Mouse (Mus musculus) neural tube, embryonic 15.5 days (tissue): ENCODE measurements around the gene Pnpla7. TPM values are rescaled to one million over a fixed set of nuclear protein-coding genes. Genes with fewer than 3 reads are reported as not detected.
A peak's percentile ranks its signal among the peaks of the same experiment; 100 is the strongest.
"Not testable (repeated sequence)": the region's sequence is repeated elsewhere in the genome, so short reads cannot be mapped to it uniquely, and the experiment has no call there.

Experiments
- ATAC-seq: fragments of 200-750 bp; cut with Nextera tagmentation; 2 replicates; pipeline ENCODE4 v1.8.0; 2017; ENCODE audit warnings: mild to moderate bottlenecking, moderate TSS enrichment, moderate library complexity; ENCODE audit not compliant: low FRiP score
- H3K27ac ChIP-seq: fragments of 300-500 bp; sonication (generic); replicated peaks from 2 replicates; pipeline ENCODE4 v1.5.1; 2015; ENCODE audit warnings: mild to moderate bottlenecking, inconsistent platforms
- H3K27me3 ChIP-seq: fragments of 300-500 bp; sonication (generic); replicated peaks from 2 replicates; pipeline ENCODE4 v1.6.1; 2015; ENCODE audit warnings: inconsistent platforms
- H3K36me3 ChIP-seq: fragments of 300-500 bp; sonication (generic); 2 replicates; pipeline ENCODE4 v1.6.1; 2015; ENCODE audit warnings: inconsistent platforms
- H3K4me1 ChIP-seq: fragments of 300-500 bp; sonication (generic); 2 replicates; pipeline ENCODE4 v1.6.1; 2015; ENCODE audit warnings: inconsistent platforms
- H3K4me2 ChIP-seq: fragments of 300-500 bp; sonication (generic); 2 replicates; pipeline ENCODE4 v1.6.1; 2015; ENCODE audit warnings: inconsistent platforms, mild to moderate bottlenecking, moderate library complexity
- H3K4me3 ChIP-seq: fragments of 300-500 bp; sonication (generic); replicated peaks from 2 replicates; pipeline ENCODE4 v1.5.1; 2015; ENCODE audit warnings: mild to moderate bottlenecking, inconsistent platforms
- H3K9ac ChIP-seq: fragments of 300-500 bp; sonication (generic); replicated peaks from 2 replicates; pipeline ENCODE4 v1.6.1; 2015; ENCODE audit warnings: mild to moderate bottlenecking, inconsistent platforms
- H3K9me3 ChIP-seq: fragments of 300-500 bp; sonication (generic); replicated peaks from 2 replicates; pipeline ENCODE4 v1.6.1; 2016; ENCODE audit warnings: inconsistent platforms
- WGBS: fragments of 180-500 bp; shearing (Covaris S2); methylation state at CpG from one replicate; pipeline ENCODE4 v1.1.7; 2015; ENCODE audit warnings: mixed read lengths; 5-methylcytosine and 5-hydroxymethylcytosine counted together
- polyA plus RNA-seq: library from polyadenylated mRNA; unstranded; fragments of >200 nt; fragmentation: Nextera tagmentation; extraction: Ambion mirVana; gene quantifications from 2 replicates; pipeline ENCODE4 v1.2.1, GENCODE M21; 2015

Gene Pnpla7
- polyA plus RNA-seq, 1 experiment from 2014 or later: 2.8 TPM

DNA sequence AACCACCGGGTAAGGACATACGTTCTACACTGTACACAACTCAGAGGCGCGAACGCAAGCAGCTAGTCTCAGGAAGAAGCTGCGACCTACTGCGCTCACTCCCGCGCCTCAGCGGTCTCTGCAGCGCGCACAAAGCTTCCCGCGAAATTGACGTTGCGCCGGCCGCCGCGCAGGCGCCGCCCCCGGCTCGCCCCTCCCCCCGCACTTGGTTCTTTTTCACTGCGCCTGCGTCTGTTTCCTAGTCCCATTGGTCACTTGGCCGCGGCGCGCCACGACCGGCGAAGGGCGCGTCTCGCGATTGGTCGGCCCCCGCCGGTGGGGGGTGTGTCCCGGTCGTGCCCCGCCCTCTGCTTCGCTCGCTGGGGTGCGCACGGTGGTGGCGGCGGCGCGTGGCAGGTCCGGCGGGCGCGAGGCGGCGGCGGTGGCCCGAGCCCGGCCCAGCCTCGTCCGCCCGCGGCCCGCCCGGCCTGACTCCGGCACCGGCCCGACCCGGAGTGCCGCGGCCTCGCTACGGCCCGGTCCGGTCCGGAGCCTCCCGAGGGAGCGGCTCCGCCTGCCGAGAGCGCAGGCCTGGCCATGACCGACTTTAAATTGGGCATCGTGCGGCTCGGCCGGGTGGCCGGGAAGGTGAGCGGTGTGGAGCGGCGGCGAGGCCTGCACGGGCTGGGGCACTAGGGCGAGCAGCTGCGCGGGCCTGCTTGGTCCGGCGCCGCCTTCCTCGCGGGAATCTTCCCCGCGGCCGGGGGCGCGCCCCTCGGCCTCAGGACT lies 26.2 kb upstream of the Pnpla7 start, which contains the start of gene Zmynd19:
Zmynd19 (plus strand) TSS at position 372 of the 768 bp plus-strand sequence.
- Histone ChIP-seq H3K27me3 (no peaks in the 10 kb centered on the region), H3K9ac (peak within 1 kb of the TSS; percentile 85), H3K4me1 (peaks cover 22% of the 10 kb centered on the region), H3K36me3 (peaks cover 29% of the 10 kb centered on the region), H3K4me3 (peak within 1 kb of the TSS; percentile 66), H3K9me3 (no peaks in the 10 kb centered on the region), H3K4me2 (peak within 1 kb of the TSS; percentile 91), H3K27ac (peak within 1 kb of the TSS; percentile 72)
- WGBS: under 1% methylated on average over 79 of the region's 108 CpGs
- ATAC-seq: peak; percentile 98

DNA sequence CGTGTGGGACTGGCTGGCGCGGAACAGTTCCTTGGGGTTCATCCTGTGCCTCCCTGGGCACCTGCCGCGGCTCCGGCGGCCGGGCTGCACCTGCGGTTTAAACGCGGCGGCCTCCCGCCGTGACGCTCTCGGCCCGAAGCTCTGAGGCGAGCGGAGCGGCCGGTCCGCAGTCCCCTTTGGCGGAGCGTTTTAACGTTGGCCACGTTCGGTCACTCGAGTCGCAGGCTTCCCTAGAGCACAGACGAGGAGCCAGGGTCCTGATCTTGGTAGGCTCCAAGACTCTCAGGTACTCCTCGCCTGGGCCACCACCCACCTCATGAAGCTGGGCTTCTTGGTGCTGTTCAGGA lies 25.7 kb upstream of the Pnpla7 start:
- Histone ChIP-seq H3K36me3 (peaks cover 34% of the 10 kb centered on the region), H3K4me1 (peaks cover 22% of the 10 kb centered on the region), H3K4me2 (peak overlapping the region; percentile 91), H3K27me3 (no peaks in the 10 kb centered on the region), H3K27ac (peak overlapping the region; percentile 66; the same call in 1 of the 2 replicates), H3K9ac (peak overlapping the region; percentile 85), H3K4me3 (peak overlapping the region; percentile 66), H3K9me3 (no peaks in the 10 kb centered on the region)
- WGBS: under 1% methylated on average over 25 of the region's 31 CpGs
- ATAC-seq: peak; percentile 8; the same call in 1 of the 2 replicates

DNA sequence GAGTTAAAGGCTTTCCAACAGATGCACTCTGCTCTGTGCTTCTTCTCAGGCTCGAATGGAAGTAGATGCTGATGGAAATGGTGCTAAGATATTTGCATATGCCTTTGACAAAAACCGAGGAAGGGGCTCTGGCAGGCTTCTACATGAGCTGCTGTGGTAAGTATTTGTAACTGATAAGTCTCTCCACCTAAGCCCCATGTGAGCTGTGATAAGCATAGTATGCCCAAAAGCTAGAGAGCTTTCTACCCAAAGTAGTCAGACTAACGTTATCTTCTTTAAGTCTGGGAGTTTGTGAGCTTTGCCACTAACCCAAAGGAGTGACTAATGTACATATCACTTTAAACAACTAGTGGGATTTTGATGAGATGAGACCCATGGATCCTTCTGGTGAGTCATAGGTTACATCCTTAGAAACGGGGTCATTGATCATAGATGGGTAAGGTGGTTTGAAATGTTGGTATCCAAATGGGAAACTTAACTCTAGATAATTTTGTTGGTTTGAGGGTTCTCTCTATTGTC lies 23.2 kb upstream of the Pnpla7 start:
- peaks cover 57% of the 10 kb centered on the region for H3K36me3 ChIP-seq
- 90% methylated on average over 4 of the region's 4 CpGs for WGBS

DNA sequence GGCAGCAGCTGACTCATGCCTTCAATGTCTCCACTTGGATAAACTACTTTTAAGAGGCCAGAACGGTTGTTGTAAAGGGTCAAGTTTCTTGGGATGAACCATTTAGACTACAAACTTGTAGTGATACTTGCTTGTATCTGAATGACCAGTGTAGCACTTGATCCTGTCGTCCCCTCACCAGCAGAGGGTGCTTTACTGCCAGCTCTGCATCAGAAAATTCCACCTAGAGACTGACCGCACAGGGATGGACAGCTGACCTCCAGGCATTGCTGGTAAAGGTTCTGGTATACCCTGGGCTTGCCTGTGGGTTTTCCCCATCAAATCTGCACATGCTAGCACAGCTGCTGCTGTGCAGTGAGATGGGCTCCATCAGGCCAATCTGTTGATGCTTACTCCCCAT lies 14.9 kb upstream of the Pnpla7 start:
- WGBS: 33% methylated on average over 3 of the region's 3 CpGs
- no peak for ATAC-seq
- no peaks in the 10 kb centered on the region for H3K9me3 ChIP-seq
- H3K4me3 ChIP-seq: no peak overlapping the region
- no peak overlapping the region for H3K4me2 ChIP-seq
- peaks cover 56% of the 10 kb centered on the region for H3K36me3 ChIP-seq
- H3K4me1 ChIP-seq: peaks cover 17% of the 10 kb centered on the region
- no peak overlapping the region for H3K9ac ChIP-seq
- H3K27ac ChIP-seq: no peak overlapping the region
- H3K27me3 ChIP-seq: no peaks in the 10 kb centered on the region

More for the DNA sequence above, 23.2 kb upstream of the Pnpla7 start:
- H3K4me3 ChIP-seq: no peak overlapping the region
- peaks cover 22% of the 10 kb centered on the region for H3K4me1 ChIP-seq
- H3K27ac ChIP-seq: no peak overlapping the region
- H3K27me3 ChIP-seq: no peaks in the 10 kb centered on the region
- H3K4me2 ChIP-seq: no peak overlapping the region
- H3K9me3 ChIP-seq: no peaks in the 10 kb centered on the region
- no peak for ATAC-seq
- no peak overlapping the region for H3K9ac ChIP-seq

DNA sequence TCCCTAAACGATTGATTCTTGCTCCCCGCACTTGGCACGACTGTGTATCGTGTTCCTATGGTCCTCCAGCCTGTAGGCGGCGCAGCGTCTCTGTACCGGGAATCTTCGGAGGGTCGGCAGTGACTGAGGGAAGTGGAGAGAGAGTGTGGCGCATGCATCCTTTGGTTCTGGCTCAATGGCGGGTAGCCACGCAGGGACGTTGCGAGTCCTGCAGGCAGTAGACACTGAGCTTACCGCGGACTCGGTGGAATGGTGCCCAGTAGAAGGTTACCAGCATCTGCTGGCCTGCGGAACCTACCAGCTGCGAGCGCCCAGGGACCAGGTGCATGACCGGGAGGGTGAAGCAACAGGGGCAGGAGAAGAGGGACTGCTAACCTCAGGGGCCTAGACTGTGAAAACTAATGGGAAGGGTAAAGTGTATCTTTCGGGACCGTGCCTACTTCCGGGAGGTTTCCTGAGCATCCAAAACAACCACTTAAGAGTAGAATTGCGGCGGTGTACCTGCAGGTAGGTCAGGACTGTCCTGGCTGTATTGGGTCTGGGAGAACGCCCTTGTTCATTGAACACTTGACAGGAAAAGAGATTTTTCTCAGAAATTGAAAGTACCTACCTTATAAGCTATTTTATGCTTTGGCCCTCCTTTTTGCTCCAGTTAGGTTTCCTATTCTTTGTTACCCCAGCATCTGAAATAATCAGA lies 13.4 kb upstream of the Pnpla7 start, which contains the start of gene Dph7:
Dph7 (plus strand) TSS at position 97 of the 697 bp plus-strand sequence.
- H3K4me3 ChIP-seq: peak within 1 kb of the TSS; percentile 92
- peaks cover 17% of the 10 kb centered on the region for H3K4me1 ChIP-seq
- peak within 1 kb of the TSS; percentile 84 for H3K9ac ChIP-seq
- under 1% methylated on average over 28 of the region's 28 CpGs for WGBS
- H3K9me3 ChIP-seq: no peaks in the 10 kb centered on the region
- H3K27ac ChIP-seq: peak within 1 kb of the TSS; percentile 74
- ATAC-seq: peak; percentile 92
- no peaks in the 10 kb centered on the region for H3K27me3 ChIP-seq
- H3K4me2 ChIP-seq: peak within 1 kb of the TSS; percentile 70
- H3K36me3 ChIP-seq: peaks cover 53% of the 10 kb centered on the region

DNA sequence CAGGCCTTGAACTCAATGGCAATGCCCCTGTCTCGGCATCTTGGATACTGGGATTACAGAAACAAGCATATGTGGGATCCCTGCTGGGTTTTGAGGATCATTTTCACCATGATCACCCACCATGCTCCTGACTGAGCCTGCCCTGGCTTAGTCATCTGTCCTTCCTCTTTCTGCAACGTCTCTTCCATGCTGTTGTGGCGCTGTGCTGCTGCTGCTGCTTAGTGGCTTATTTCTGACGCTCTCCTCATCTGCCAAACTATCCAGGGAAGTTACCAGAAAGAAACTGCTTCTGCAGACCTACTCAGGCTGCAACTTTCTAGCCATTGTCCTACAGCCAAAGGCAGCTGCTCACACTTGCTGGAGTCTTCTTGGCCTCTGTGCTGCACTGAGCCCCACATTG lies 5.4 kb upstream of the Pnpla7 start:
- Histone ChIP-seq H3K36me3 (peaks cover 69% of the 10 kb centered on the region), H3K9ac (no peak overlapping the region), H3K4me3 (no peak overlapping the region), H3K27me3 (no peaks in the 10 kb centered on the region), H3K9me3 (no peaks in the 10 kb centered on the region), H3K4me2 (no peak overlapping the region), H3K27ac (no peak overlapping the region), H3K4me1 (peaks cover 14% of the 10 kb centered on the region)
- 83% methylated on average over 4 of the region's 4 CpGs for WGBS
- ATAC-seq: no peak

DNA sequence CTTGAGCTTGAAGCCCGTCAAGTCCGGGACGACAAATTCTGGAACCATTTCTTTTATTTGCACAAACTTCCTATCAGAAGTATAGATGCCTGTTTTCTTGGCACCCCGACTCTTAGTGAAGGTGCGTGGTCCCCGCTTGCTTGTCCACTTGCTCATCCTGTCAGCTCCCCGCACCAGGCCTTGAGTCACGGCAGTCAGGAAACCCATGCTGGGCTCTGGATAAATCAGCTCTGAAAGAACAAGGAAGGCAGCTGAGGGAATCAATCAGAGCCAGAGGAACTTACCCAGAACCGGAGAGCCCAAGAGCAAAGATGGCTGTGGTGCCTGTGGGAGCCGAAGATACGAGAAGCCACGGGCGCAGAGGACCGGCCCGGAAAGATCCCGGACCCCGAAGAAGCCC lies 1.4 kb upstream of the Pnpla7 start:
- not testable (repeated sequence) for H3K9me3 ChIP-seq, H3K27me3 ChIP-seq
- H3K4me1 ChIP-seq: peaks cover 25% of the 10 kb centered on the region
- peak overlapping the region; percentile 85 for H3K9ac ChIP-seq
- peak overlapping the region; percentile 98 for H3K4me2 ChIP-seq
- WGBS: under 1% methylated on average over 17 of the region's 17 CpGs
- H3K27ac ChIP-seq: peak overlapping the region; percentile 92
- H3K36me3 ChIP-seq: peaks cover 37% of the 10 kb centered on the region
- H3K4me3 ChIP-seq: peak overlapping the region; percentile 85
- peak; percentile 1; the same call in 1 of the 2 replicates for ATAC-seq

DNA sequence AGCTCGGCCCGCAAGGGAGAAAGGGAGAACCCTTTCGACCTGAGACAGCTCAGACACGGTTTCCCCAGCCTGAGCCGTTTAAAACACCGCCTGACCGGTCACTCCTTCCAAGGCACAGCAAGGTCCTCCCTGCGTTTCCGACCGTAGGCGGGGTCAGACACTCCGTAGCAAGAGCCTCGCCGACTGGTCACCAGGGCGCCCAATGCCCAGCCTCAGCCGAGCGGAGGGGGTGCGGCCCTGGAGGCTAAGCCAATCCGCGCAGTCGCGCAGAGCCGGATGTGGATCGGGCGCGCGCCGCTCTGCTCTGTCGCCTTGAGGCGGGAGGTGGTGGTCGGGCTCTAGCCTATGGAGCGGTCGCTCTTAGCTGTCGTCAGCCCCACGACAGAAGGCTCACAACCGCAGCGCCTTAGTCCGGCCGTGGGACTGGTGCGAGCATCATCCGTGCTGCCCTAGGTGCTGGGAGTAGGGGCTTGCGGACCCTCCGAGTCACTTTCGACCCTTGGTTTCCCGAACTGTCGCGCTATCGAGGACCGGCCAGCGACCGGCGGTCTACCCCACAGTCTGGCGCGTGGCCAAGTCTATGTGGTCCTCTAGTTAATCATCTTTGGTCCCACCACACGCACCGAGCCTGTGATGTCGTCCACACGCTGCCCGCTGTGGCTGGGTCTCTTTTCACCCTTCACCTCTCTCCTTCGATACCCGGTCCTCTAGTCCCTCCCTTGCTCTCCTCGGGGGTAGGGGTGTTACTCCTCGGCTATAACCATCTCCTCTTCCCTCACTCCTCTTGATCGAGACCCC lies 728 bp upstream of the Pnpla7 start, which contains the start of gene Mrpl41:
Mrpl41 (minus strand) TSS at position 193 of the 798 bp plus-strand sequence.
- Histone ChIP-seq H3K36me3 (peaks cover 30% of the 10 kb centered on the region), H3K27ac (peak within 1 kb of the TSS; percentile 92), H3K4me1 (peaks cover 25% of the 10 kb centered on the region), H3K27me3 (no peaks in the 10 kb centered on the region), H3K9ac (peak within 1 kb of the TSS; percentile 85), H3K4me3 (peak within 1 kb of the TSS; percentile 85), H3K9me3 (no peaks in the 10 kb centered on the region), H3K4me2 (peak within 1 kb of the TSS; percentile 98)
- peak; percentile 99 for ATAC-seq
- WGBS: under 1% methylated on average over 64 of the region's 64 CpGs

DNA sequence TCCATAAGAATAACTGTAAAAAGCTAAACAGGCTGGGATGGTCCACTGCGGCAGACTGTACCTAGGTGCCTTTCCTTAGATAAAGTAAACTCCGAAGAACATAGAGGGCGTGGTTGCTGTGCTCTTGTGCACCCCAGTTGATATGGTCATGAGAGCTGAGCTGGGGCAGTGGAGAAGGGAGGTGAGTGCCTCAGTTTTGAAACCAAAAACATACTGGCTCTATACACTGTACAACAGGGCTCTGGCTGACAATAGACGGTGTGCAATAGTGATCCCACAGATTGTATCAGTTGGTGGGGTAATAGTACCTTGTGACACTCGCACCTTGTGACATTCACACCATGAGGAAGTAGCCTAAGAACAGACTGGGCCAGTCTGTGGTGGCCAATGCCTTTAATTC lies 1.1 kb downstream of the Pnpla7 start:
- H3K4me3 ChIP-seq: no peak overlapping the region
- 96% methylated on average over 5 of the region's 5 CpGs for WGBS
- H3K36me3 ChIP-seq: peaks cover 13% of the 10 kb centered on the region
- no peak overlapping the region for H3K4me2 ChIP-seq
- H3K9ac ChIP-seq: no peak overlapping the region
- no peak overlapping the region for H3K27ac ChIP-seq
- H3K27me3 ChIP-seq: no peaks in the 10 kb centered on the region
- peaks cover 25% of the 10 kb centered on the region for H3K4me1 ChIP-seq
- no peak for ATAC-seq
- no peaks in the 10 kb centered on the region for H3K9me3 ChIP-seq

DNA sequence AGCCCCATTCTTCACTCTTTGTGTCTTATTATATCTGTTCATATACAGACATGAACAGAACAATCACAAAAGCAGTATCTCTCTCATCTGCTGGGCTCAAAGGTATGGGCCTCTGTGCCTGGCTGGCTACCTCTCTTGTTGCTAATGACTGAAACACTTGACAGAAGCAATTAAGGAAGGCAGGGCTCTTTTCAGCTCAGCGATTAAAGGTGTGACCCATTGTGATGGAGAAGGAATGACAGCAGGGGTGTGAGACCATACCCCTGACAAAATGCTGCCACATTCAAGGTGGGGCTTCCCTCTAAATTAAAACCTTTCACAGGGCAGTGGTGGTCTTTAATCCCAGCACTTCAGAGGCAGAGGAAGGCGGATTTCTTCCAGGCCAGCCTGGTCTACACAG lies 11.9 kb downstream of the Pnpla7 start:
- no peak for ATAC-seq

DNA sequence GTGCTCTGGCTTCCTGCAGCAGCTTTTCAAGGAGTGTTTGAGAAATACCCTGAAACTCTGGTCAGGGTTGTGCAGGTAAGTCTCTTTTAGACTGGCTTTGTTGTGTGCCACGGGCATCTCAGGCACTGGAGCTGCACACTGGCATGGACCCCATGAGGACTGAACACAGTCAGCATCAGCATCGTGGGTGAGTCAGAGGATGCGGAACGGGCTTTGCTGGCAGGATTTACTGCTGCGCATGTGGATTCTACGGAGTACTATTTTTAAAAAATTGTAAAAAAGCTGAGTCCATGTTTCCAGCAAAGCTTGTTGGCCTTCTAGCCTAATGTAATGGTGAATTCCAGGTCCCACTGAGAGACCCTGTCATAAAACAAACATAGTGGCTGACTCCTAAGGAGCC lies 19.5 kb downstream of the Pnpla7 start:
- Histone ChIP-seq H3K27me3 (no peaks in the 10 kb centered on the region), H3K4me1 (no peaks in the 10 kb centered on the region), H3K36me3 (no peaks in the 10 kb centered on the region), H3K27ac (no peak overlapping the region), H3K9me3 (no peaks in the 10 kb centered on the region), H3K9ac (no peak overlapping the region), H3K4me2 (no peak overlapping the region), H3K4me3 (no peak overlapping the region)
- 89% methylated on average over 6 of the region's 6 CpGs for WGBS
- ATAC-seq: no peak

More for the DNA sequence above, 11.9 kb downstream of the Pnpla7 start:
- H3K4me3 ChIP-seq: no peak overlapping the region
- WGBS: 62% methylated on average over 2 of the region's 2 CpGs
- no peaks in the 10 kb centered on the region for H3K4me1 ChIP-seq
- H3K27ac ChIP-seq: no peak overlapping the region
- H3K9ac ChIP-seq: no peak overlapping the region
- no peaks in the 10 kb centered on the region for H3K36me3 ChIP-seq
- no peak overlapping the region for H3K4me2 ChIP-seq
- no peaks in the 10 kb centered on the region for H3K9me3 ChIP-seq
- H3K27me3 ChIP-seq: no peaks in the 10 kb centered on the region
